Mouse (Mus musculus) neural tube, embryonic 13.5 days (tissue): ENCODE measurements at regions not wholly inside any gene's neighbourhood (a gene's known extent, or its start where the extent isn't known, plus 50 kb on each side); places are given as distances from the start of the nearest gene placed in this dataset.

Experiments
- ATAC-seq: fragments of 200-750 bp; cut with Nextera tagmentation; 2 replicates; pipeline ENCODE4 v1.8.0; 2017; ENCODE audit warnings: low read depth, mild to moderate bottlenecking, moderate TSS enrichment, moderate library complexity
- H3K27ac ChIP-seq: fragments of 300-500 bp; sonication (generic); replicated peaks from 2 replicates; pipeline ENCODE4 v1.5.1; 2015; ENCODE audit warnings: moderate library complexity, mild to moderate bottlenecking, inconsistent platforms
- H3K27me3 ChIP-seq: fragments of 300-500 bp; sonication (generic); 2 replicates; pipeline ENCODE4 v1.6.1; 2015; ENCODE audit warnings: mild to moderate bottlenecking, inconsistent platforms
- H3K36me3 ChIP-seq: fragments of 300-500 bp; sonication (generic); 2 replicates; pipeline ENCODE4 v1.6.1; 2015; ENCODE audit warnings: mild to moderate bottlenecking, inconsistent platforms
- H3K4me1 ChIP-seq: fragments of 300-500 bp; sonication (generic); replicated peaks from 2 replicates; pipeline ENCODE4 v1.6.1; 2015; ENCODE audit warnings: inconsistent platforms
- H3K4me2 ChIP-seq: fragments of 300-500 bp; sonication (generic); 2 replicates; pipeline ENCODE4 v1.6.1; 2015; ENCODE audit warnings: inconsistent platforms, mild to moderate bottlenecking, moderate library complexity
- H3K4me3 ChIP-seq: fragments of 300-500 bp; sonication (generic); 2 replicates; pipeline ENCODE4 v1.5.1; 2015; ENCODE audit warnings: mild to moderate bottlenecking, inconsistent platforms
- H3K9ac ChIP-seq: fragments of 300-500 bp; sonication (generic); 2 replicates; pipeline ENCODE4 v1.6.1; 2015; ENCODE audit warnings: moderate library complexity, mild to moderate bottlenecking, inconsistent platforms
- H3K9me3 ChIP-seq: fragments of 300-500 bp; sonication (generic); 2 replicates; pipeline ENCODE4 v1.6.1; 2016; ENCODE audit warnings: inconsistent platforms
- WGBS: fragments of 180-500 bp; shearing (Covaris S2); methylation state at CpG from one replicate; pipeline ENCODE4 v1.1.7; 2015; 5-methylcytosine and 5-hydroxymethylcytosine counted together

- H3K4me2 ChIP-seq = no peak overlapping the region
- no peaks in the 10 kb centered on the region for H3K36me3 ChIP-seq
- 73% methylated on average over 3 of the region's 3 CpGs for WGBS
- no peak overlapping the region for H3K4me3 ChIP-seq
- no peaks in the 10 kb centered on the region for H3K9me3 ChIP-seq
- ATAC-seq = no peak
- H3K27ac ChIP-seq = no peak overlapping the region
- H3K4me1 ChIP-seq = 0 out of 2 replicates have a peak, but pooled peaks cover 8% of the 10 kb centered on the region
- no peaks in the 10 kb centered on the region for H3K27me3 ChIP-seq
- no peak overlapping the region for H3K9ac ChIP-seq
Measured at GRCm38 (mm10) chr1:35927049-35927415, 141.2 kb upstream of the Hs6st1 start.

- H3K36me3 ChIP-seq = no peaks in the 10 kb centered on the region
- no peaks in the 10 kb centered on the region for H3K27me3 ChIP-seq
- no peak overlapping the region for H3K4me2 ChIP-seq
- H3K27ac ChIP-seq = no peak overlapping the region
- 0 out of 2 replicates have a peak, but pooled peaks cover 8% of the 10 kb centered on the region for H3K4me1 ChIP-seq
- 56% methylated on average over 3 of the region's 3 CpGs for WGBS
- no peaks in the 10 kb centered on the region for H3K9me3 ChIP-seq
- H3K4me3 ChIP-seq = no peak overlapping the region
- H3K9ac ChIP-seq = no peak overlapping the region
- no peak for ATAC-seq
Measured at GRCm38 (mm10) chr1:35930351-35930750, 137.8 kb upstream of the Hs6st1 start.

DNA sequence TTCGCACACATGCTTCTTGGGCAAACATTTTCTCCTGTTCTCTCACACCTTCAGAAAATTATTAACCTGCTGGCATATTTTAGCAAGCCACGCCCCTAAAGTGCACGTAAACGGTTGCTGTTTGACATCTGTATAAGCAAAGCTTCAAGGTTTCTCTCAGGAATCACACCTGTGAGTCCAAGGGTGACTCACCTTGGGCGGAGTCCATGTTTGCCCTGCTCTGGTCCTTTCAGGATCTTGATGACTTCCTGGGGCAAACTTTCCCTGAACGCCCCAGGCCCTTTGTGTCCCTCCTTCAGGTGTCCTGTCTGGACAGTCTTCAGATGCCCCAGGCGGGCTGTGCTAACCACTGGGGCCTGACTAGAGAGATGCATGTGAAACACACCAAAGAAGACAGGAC is 137.1 kb upstream of the Hs6st1 start:
- ATAC-seq = no peak

DNA sequence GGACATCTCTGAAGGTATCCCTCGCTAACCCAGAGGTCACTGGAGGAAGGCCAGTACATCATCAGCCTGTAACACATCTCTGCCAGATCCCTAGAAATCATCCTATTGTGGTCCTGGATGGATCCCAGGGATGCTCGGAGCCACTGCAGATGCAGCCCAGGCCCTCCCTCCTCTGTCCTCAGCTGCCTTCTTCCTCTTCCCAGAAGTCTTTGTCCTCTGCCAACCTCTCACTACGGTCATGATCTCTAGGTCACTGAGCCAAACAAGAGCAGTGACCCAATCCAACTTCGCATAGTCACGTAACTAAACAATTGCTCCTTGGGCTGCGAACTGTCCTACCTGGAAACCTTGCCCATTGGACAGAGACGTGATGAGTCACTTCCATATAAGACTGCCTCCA is 134.7 kb upstream of the Hs6st1 start:
- no peak overlapping the region for H3K9ac ChIP-seq
- no peaks in the 10 kb centered on the region for H3K27me3 ChIP-seq
- no peak for ATAC-seq
- no peak overlapping the region for H3K4me3 ChIP-seq
- H3K9me3 ChIP-seq = no peaks in the 10 kb centered on the region
- H3K4me1 ChIP-seq = no peaks in the 10 kb centered on the region
- WGBS = 79% methylated on average over 7 of the region's 7 CpGs
- H3K36me3 ChIP-seq = no peaks in the 10 kb centered on the region
- H3K27ac ChIP-seq = no peak overlapping the region
- H3K4me2 ChIP-seq = no peak overlapping the region

More for the DNA sequence above, 137.1 kb upstream of the Hs6st1 start:
- Histone ChIP-seq H3K27ac (no peak overlapping the region), H3K36me3 (no peaks in the 10 kb centered on the region), H3K4me1 (0 out of 2 replicates have a peak, but pooled peaks cover 8% of the 10 kb centered on the region), H3K9ac (no peak overlapping the region), H3K9me3 (no peaks in the 10 kb centered on the region), H3K27me3 (no peaks in the 10 kb centered on the region), H3K4me3 (no peak overlapping the region), H3K4me2 (no peak overlapping the region)
- 91% methylated on average over 7 of the region's 7 CpGs for WGBS

- no peaks in the 10 kb centered on the region for H3K36me3 ChIP-seq
- ATAC-seq = no peak
- H3K4me1 ChIP-seq = no peaks in the 10 kb centered on the region
- 70% methylated on average over 7 of the region's 7 CpGs for WGBS
- H3K4me2 ChIP-seq = no peak overlapping the region
- H3K4me3 ChIP-seq = no peak overlapping the region
- no peaks in the 10 kb centered on the region for H3K9me3 ChIP-seq
- H3K9ac ChIP-seq = no peak overlapping the region
- H3K27ac ChIP-seq = no peak overlapping the region
- no peaks in the 10 kb centered on the region for H3K27me3 ChIP-seq
Measured at GRCm38 (mm10) chr1:35935099-35935651, 133.0 kb upstream of the Hs6st1 start.

- no peak overlapping the region for H3K4me2 ChIP-seq
- no peak overlapping the region for H3K4me3 ChIP-seq
- H3K9me3 ChIP-seq = no peaks in the 10 kb centered on the region
- no peaks in the 10 kb centered on the region for H3K36me3 ChIP-seq
- H3K9ac ChIP-seq = no peak overlapping the region
- WGBS = 82% methylated on average over 5 of the region's 5 CpGs
- peaks cover 7% of the 10 kb centered on the region for H3K4me1 ChIP-seq
- no peak overlapping the region for H3K27ac ChIP-seq
- H3K27me3 ChIP-seq = no peaks in the 10 kb centered on the region
- no peak for ATAC-seq
Measured at GRCm38 (mm10) chr1:35936362-35937093, 131.7 kb upstream of the Hs6st1 start.

- Histone ChIP-seq H3K27me3 (no peaks in the 10 kb centered on the region), H3K4me2 (no peak overlapping the region), H3K4me1 (peaks cover 35% of the 10 kb centered on the region), H3K4me3 (no peak overlapping the region), H3K9me3 (no peaks in the 10 kb centered on the region), H3K36me3 (no peaks in the 10 kb centered on the region), H3K9ac (no peak overlapping the region), H3K27ac (no peak overlapping the region)
- ATAC-seq = no peak
- 82% methylated on average over 2 of the region's 2 CpGs for WGBS
Measured at GRCm38 (mm10) chr1:35940236-35940635, 128.0 kb upstream of the Hs6st1 start.

DNA sequence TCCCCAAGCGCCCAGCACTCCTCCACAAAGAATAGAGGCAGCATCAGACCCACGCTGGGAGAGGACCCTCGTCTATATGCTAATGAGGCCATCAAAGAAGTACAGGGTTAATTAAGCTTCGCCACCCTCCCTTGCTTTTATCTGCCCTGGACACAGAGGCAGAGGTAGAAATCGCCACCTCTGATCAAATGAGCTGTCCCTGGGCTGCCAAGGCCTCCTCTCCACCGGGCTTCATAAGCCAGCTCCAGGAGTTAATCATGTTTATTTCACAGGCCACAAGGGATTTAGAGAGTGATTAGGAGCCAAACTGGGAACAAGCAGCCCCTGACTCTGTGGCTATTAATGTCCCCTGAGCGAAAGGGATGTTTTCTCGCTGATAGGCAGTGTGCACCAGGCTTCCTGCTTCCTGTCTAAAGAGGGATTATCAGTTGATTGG is 126.5 kb upstream of the Hs6st1 start:
- WGBS = 10% methylated on average over 8 of the region's 8 CpGs
- Histone ChIP-seq H3K9me3 (no peaks in the 10 kb centered on the region), H3K4me1 (peaks cover 35% of the 10 kb centered on the region), H3K36me3 (no peaks in the 10 kb centered on the region), H3K4me3 (no peak overlapping the region), H3K27ac (peak overlapping the region; percentile 63), H3K27me3 (no peaks in the 10 kb centered on the region), H3K4me2 (peak overlapping the region; percentile 3; the same call in 1 of the 2 replicates), H3K9ac (no peak overlapping the region)
- ATAC-seq = peak; percentile 82

- H3K36me3 ChIP-seq = no peaks in the 10 kb centered on the region
- no peak overlapping the region for H3K9ac ChIP-seq
- H3K9me3 ChIP-seq = no peaks in the 10 kb centered on the region
- H3K27me3 ChIP-seq = no peaks in the 10 kb centered on the region
- ATAC-seq = peak; percentile 32; the same call in 1 of the 2 replicates
- no peak overlapping the region for H3K4me3 ChIP-seq
- H3K27ac ChIP-seq = peak overlapping the region; percentile 63
- WGBS = 49% methylated on average over 7 of the region's 7 CpGs
- no peak overlapping the region for H3K4me2 ChIP-seq
- peaks cover 35% of the 10 kb centered on the region for H3K4me1 ChIP-seq
Measured at GRCm38 (mm10) chr1:35942222-35942621, 126.0 kb upstream of the Hs6st1 start.

GRCm38 (mm10) chr1:35943800-35944199 is 124.4 kb upstream of the Hs6st1 start:
- no peak overlapping the region for H3K27ac ChIP-seq
- ATAC-seq = no peak

DNA sequence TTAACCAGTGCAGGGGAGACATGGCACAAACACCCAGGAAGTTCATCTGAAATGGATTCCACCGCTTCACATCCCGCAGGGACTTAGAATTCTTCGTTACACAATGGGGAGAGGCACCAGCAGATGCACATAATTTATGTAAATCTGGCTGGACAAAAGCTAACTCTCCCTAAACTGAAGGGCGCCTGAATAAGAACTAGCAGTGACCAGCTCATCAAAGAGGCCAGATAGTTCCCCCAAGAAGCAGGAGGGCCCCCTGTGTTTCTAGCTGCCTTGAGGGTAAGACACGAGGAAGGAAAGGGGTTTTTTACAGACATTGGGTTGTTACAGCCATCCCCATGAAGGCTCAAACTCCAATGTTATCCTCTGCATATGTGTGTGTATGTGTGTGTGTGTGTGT is 123.8 kb upstream of the Hs6st1 start:
- Histone ChIP-seq H3K36me3 (no peaks in the 10 kb centered on the region), H3K9me3 (no peaks in the 10 kb centered on the region), H3K4me3 (no peak overlapping the region), H3K4me1 (peaks cover 35% of the 10 kb centered on the region), H3K27ac (no peak overlapping the region), H3K27me3 (no peaks in the 10 kb centered on the region), H3K4me2 (no peak overlapping the region), H3K9ac (no peak overlapping the region)
- ATAC-seq = no peak
- 22% methylated on average over 5 of the region's 5 CpGs for WGBS

More at GRCm38 (mm10) chr1:35943800-35944199, 124.4 kb upstream of the Hs6st1 start:
- no peaks in the 10 kb centered on the region for H3K27me3 ChIP-seq
- H3K4me3 ChIP-seq = no peak overlapping the region
- WGBS = 26% methylated on average over 7 of the region's 7 CpGs
- H3K9me3 ChIP-seq = no peaks in the 10 kb centered on the region
- H3K36me3 ChIP-seq = no peaks in the 10 kb centered on the region
- H3K9ac ChIP-seq = no peak overlapping the region
- H3K4me2 ChIP-seq = no peak overlapping the region
- H3K4me1 ChIP-seq = peaks cover 35% of the 10 kb centered on the region

DNA sequence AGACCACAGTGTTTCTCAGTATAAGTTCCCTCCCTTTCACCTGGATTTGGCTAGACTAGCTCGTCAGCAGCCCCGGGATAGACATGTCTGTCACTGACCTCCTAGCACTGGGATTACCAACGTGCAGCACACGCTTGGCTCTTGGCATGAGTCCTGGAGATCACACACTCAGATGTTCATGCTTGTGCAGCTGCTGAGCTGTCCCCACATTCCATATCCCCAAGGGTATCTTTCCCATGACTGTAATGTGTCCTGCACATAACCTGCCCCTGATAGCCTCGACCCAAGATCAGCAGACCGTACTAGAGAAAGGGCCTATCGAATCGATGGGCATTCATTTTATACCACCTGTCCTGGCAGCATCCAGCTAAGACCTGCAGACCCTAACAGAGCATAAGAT is 123.4 kb upstream of the Hs6st1 start:
- Histone ChIP-seq H3K27ac (no peak overlapping the region), H3K4me2 (no peak overlapping the region), H3K9me3 (no peaks in the 10 kb centered on the region), H3K4me1 (peaks cover 35% of the 10 kb centered on the region), H3K4me3 (no peak overlapping the region), H3K9ac (no peak overlapping the region), H3K27me3 (no peaks in the 10 kb centered on the region), H3K36me3 (no peaks in the 10 kb centered on the region)
- WGBS = 65% methylated on average over 8 of the region's 8 CpGs
- no peak for ATAC-seq

- Histone ChIP-seq H3K27ac (no peak overlapping the region), H3K36me3 (no peaks in the 10 kb centered on the region), H3K4me3 (no peak overlapping the region), H3K4me1 (peaks cover 35% of the 10 kb centered on the region), H3K9ac (no peak overlapping the region), H3K9me3 (no peaks in the 10 kb centered on the region), H3K27me3 (no peaks in the 10 kb centered on the region), H3K4me2 (no peak overlapping the region)
- 87% methylated on average over 4 of the region's 4 CpGs for WGBS
- ATAC-seq = no peak
Measured at GRCm38 (mm10) chr1:35945596-35945995, 122.6 kb upstream of the Hs6st1 start.
